Mouse (Mus musculus) testis, postnatal 14 days (tissue): Measurements from ENCODE around the gene Cdc6.
A peak's percentile ranks its signal among the peaks of the same experiment; 100 is the strongest.

Experiments
- DNase-seq: peaks from one replicate; pipeline ENCODE4 v3.0.0; 2021; ENCODE audit warnings: low spot score

The Cdc6 gene

DNA sequence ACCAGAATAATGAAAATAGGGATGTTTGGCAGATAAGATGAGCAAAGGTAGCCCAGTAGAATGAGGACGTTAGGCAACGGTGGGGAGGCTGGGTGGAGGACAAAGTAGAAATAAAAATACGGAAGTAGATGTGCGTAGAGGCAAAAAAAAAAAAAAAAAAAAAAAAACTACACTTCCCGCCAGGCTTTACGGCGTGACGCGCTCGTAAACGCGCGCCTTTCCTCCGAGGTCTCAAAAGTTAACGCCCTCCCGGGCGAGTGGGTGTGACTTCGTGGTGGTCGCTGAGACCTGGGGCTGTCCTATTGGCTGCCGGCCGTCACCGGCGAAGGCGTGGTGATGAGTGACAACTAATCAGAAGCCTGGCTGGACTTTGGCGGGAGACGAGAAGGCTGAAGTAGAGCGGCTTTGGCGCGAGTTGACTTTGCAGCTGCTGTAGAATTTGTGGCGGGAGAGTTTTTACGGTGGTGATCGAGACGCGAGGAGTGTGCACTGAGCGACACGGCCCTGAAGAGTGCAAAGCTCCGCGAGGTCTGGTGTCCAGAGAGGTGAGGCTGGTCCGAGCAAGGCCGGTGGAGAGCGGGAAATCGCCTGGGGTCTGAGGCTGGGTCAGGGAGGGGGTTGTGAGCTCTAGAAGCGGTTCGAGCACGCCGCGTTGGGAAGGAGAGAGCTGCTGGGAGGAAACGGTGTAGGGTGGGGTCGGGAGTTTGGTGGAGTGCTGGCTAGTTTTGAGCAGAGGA lies at the start of gene Cdc6:
Gene Cdc6 (plus strand): TSS at position 365 of the 737 bp plus-strand sequence.
- peak; percentile 96 for DNase-seq

DNA sequence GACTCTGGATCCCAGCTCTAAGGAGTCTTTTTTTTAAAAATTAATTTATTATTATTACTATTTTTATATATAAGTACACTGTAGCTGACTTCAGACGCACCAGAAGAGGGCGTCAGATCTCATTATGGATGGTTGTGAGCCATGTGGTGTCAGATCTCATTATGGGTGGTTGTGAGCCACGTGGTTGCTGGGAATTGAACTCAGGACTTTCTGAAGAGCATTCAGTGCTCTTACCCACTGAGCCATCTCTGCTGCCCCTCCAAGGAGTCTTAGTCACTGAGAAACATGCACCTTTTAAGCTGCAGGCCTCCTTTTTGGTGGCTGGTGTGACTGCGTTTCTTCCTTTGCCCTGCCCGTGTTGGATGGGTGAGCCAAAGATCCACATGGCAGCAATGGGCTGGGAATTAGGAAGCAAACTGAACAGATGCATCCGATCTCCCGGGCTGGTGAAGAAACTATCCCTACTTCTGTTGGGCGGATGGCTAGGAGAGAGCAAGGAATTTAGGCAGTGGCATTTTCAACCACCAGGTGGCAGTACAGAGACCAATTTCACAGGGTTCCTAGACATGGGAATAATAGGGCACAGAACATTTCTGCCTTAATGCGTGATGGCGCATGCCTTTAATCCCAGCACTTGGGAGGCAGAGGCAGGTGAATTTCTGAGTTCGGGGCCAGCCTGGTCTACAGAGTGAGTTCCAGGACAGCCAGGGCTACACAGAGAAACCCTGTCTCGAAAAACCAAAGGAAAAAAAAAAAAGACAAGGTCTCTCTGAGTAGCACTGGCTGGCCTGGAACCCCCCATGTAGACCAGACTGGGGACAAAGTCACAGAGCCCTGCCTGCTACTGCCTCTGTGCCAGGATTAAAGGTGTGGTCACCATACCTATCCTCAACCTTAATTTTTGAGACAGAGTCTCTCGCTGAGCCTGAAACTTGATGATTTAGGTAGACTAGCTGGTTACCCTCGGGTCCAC lies 48.6 kb upstream of the Cdc6 start:
- peak; percentile 77 for DNase-seq

DNA sequence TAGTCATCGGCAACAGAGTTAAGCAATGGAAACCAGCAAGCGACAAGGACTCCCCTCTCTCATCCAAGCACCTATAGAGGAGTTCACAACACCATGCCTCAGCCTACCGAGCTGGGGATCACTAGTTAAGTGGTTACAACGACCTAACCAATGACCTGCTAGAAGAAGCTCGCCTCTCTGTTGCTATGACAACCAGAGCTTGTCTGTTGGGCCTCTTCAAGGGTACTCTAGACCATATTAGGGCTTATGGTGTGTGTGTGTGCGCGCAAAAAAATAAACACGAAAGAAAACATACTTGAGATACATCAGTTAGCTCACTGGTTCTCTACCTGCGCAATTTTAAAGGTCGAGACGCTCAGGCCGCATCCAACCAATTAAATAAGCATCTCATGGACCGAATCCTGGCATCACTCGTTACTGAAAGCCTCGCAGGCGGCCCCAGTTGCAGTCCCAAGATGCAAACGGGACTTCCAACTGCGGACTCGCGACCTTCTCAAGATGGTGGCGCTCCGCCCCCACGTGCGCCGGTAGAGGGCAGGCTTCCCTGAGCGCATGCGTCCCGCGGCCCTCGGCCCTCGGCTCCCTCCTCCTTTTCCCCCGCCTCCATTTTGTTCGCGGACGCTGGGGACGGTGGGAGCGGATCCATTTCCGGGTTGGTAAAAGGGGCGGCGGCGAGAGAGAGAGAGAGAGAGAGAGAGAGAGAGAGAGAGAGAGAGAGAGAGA lies 44.4 kb upstream of the Cdc6 start, which contains the start of gene Wipf2:
Gene Wipf2 (plus strand): TSS at position 611 of the 723 bp plus-strand sequence.
- DNase-seq = peak; percentile 95

DNA sequence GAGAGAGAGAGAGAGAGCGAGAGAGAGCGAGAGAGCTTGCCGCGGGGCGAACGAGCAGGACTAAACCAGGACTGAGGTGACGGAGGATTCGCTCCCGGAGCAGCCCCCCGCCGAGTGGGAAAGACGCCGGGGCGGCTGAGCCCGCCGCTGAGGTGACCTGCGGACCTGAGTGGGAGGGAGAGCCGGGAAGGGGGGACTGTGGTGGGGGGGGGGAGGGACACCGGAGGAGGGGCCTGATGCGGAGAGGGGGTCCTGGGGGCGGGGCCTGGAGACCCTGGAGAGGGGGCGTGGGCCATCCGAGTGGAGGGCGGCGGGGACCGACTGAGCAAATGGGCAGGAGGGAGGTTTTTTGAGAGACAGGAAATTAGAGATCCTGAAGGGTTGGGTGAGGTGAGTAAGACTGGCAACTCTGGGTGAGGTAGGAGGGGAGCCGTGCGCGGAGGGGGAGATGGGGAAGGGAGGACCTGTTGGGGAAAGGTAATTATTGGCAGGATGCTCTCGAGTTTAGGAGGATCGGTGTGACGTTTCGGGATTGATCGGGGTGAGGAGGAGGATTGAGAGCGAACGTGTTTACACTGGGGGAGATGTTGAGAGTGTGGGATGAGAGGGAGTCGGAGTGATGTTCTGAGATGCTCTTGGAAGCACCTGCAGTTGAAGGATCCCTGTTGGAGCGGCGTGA lies 43.7 kb upstream of the Cdc6 start:
- peak; percentile 82 for DNase-seq

DNA sequence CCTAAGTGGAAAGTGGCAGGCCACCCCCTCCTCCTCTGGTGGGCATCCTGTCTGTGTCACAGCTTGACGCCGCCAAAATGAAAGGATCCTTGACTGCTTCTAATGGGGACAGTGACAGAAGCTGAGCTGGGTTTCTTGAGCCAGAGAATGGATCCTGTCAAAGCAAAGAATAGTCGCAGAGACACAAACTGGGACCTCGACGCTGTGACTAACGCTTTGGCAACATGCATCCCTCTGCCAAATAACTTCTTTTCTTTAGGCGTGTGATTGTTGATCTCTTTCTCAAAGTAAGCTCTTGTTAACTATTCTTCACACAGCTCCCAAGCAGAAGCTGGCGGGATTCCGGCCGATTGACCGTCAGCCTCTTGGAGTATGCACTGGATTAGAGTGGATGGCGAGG lies 40.3 kb upstream of the Cdc6 start:
- no peak for DNase-seq

DNA sequence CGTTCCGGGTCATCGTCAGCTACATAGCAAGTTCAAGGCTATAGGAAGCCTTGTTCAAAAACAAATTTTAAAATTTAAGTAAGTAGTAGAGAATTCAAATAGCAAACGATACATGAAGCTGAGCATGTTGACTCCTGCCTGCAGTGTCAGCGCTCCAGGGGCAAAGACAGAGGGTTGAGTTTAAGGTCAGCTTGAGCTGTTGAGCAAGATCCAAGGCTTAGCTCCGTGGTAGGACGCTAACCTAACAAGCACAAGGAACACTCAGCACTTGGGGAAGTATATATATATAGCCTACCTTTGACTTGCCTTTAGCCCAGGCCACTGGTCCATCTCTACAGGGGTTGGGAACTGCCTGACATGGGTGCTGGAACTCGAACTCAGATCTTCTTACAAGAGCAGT lies 37.7 kb upstream of the Cdc6 start:
- no peak for DNase-seq

DNA sequence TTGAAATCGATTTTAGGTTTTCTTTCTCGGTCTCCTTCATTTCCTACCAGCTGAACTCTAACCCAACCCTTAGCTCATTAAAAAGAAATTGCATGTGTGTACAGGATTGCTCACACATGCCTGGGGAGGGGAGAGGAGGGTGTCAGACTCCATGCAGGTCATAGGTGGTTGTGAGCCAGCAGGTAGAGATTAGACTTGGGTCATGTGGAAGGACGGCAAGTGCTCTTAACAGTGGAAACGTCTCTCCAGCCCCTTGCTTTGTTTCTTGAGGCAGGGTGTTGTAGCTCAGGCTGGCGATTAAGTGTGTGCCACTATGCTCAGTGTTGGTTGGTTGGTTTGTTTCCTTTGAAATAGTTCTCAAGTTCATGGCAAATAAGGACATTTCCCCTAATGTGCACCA lies 36.8 kb upstream of the Cdc6 start:
- no peak for DNase-seq

DNA sequence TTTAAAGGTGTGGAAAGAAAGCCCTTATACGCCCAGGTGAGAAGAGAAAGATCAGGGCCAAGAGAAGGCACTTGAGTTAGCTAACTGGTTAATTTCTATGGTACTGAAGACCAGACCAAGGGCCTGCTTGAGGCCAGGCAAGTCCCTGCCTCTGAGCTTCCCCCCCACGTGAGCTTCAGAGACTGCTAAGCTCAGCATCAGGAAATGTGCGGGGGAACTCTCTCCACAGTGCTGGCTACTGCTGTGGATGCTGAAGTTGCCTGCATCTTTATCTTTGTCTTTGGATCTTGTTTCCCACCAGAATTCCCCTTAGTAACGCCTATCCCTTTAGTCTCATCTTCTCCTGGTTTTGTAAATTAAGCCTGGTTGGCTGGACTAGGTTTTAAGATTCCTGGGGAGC lies 36.2 kb upstream of the Cdc6 start:
- no peak for DNase-seq

DNA sequence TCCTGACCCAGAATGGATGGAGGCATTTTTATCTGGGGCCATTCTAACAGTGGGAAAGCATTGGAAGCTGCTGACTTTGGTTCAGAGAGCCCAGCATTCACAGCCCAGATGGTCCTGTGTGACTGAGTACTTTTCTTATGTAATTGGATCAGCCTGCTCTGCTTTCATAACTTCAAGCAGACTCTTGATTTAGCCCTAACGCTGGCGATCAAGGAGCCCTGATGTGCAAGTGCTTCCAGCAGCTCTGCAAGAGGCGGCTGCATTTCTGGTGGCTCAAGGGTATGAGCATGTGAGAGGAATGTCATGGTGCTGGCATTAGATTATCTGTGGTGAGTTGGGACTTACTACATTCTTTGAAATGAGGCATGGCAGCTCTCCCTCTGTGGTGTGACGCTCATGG lies 35.6 kb upstream of the Cdc6 start:
- DNase-seq = no peak

DNA sequence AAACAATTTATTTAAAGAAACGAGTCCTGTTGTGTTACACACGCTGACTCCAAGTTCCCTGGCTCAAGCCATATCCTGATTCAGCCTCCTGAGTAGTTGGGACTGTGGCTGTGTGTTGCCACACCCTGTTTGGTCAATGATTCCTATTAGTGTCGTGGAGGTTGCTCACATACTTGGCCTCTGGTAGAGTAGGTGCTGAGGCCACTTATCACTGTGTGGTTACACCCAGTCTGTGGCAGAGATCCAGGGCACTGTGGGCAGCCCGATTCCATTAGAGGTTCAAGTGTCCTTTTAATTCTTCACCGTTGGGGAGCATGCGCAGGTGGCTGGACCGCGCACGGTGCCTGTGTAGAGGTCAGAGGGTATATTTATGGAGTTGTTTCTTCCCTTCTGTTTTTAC lies 33.7 kb upstream of the Cdc6 start:
- no peak for DNase-seq

DNA sequence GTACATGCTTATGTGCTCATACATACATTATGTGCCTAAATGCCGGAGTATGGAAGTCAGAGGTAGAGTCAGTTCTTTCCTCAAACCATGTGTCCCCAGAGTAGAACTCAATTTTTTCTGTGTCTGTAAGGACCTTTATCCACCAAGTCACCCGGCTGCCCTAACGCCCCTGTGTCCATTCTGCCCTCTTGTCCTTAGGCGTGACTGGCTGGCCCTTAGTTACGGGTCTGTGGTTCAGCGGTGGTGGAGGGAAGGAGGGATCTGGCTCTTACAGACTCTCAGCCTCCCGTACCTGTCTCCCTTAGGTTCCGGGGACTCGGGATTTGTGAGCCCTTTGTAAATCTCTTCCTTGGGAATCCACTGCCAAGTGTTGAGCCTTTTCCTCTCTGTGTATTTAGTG lies 30.6 kb upstream of the Cdc6 start:
- no peak for DNase-seq

DNA sequence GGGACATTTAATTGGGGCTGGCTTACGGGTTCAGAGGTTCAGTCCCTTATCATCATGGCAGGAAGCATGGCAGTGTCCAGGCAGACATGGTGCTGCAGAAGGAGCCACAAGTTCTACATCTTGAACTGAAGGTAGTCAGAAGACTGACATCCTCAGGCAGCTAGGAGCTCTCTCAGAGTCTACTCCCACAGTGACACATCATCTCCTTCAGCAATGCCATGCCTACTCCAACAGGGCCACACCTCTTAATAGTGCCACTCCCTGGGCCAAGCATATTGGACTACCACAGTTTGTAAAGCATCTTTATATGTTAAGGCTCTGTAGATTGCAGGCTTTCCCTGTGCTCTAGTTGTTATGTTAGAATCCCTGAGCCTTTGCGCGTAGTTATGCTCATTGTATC lies 19.9 kb upstream of the Cdc6 start:
- no peak for DNase-seq

DNA sequence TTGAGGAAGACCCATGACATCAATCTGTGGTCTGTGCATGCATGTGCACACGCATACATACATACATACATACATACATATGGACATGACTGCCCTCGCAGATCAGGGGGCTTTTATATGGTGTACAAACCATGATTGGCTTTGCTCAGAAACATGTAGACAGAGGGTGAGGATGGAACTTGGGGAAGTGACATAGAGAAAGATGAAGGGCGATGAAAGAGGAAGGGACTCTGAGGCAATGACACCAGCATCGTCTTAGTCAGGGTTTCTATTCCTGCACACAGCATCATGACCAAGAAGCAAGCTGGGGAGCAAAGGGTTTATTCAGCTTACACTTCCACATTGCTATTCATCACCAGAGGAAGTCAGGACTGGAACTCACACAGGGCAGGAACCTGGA lies 18.5 kb upstream of the Cdc6 start:
- no peak for DNase-seq

DNA sequence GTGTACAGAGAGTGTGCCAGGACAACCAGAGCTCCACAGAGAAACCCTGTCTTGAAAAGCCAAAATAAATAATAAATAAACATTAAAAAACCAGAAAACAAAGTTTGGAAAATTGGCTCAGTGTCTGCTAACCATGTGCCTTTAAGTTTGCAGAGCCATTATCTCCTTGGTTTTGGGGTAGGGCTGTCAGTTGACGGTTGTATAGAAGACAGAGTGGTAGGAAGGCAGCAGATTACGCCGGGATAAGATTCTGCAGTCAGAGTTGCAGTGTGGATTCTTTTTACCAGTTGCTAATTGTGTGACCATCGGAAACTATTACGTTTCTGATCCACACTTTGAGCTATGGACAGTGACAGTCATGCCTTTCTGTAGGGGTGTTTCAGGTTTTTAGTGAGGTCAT lies 17.6 kb upstream of the Cdc6 start:
- DNase-seq = no peak

DNA sequence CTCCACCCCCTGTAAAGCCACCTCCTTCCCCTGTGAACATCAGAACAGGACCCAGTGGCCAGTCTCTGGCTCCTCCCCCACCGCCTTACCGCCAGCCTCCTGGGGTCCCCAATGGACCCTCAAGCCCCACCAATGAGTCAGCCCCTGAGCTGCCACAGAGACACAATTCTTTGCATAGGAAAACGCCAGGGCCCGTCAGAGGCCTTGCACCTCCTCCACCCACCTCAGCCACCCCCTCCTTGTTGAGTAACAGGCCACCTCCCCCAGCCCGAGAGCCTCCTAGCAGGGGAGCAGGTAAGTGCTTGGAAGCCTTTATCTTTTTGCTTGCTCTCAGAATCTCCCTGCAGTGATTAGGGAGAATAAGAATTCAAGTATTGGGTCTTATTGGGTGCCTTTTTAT lies 15.2 kb upstream of the Cdc6 start:
- DNase-seq = no peak

DNA sequence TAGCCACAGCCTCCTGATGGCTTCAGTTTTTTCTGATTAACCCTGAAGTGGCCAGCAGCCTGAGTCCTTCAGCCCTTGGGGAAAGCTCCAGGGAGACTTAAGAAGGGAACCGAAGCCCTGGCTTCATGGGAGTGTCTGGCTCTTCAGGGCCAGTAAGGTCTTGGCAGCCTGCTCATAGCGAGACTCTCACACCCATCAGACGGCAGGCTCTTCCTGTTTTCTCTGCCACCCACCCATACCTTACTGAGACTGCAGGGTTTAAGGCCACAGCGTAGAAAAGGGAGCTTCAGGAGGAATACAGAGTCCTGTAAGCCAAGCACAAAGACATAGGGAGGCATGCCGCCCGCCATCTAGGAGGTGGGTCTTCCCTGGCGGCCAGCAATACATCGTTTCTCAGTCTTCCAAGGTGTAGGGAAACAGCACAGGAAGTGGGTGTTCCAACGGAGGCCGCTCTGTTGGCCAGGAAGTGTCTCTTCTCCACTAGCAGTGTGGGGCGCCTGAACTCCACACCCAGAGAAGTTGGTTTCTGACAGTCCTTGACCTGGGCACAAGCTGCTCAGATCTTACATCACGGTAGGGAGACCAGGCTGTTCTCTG lies 7.0 kb upstream of the Cdc6 start:
- no peak for DNase-seq

DNA sequence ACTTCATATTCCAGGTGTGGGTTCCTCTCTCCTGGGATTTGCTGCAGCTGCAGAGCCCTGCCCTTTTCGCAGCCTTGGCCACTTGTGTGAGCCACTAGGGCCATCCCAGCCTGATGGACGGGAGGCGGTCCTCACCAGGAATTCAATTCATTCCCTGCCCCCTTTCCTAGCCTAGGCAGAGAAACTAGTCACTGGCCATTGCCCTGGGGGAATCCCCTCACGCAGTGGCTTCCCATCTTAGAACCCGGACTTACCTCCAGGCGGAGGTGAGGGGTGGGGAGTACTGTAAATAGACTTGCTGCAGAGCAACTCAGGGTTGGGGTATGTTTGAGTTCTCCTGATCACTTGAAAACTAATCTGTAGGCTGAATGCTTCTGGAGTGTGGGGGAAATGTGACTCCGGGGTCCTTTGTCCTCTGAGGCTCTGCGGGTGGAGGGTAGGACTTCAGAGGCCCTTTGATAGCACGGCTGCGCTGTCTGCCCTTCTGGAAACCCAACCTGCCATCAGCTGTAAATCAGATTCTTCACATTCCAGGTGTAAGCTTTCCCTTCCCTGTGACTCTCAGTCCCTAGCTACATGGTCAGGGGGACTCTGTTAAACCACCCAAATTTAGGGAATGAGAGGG lies 4.9 kb upstream of the Cdc6 start:
- DNase-seq = no peak

DNA sequence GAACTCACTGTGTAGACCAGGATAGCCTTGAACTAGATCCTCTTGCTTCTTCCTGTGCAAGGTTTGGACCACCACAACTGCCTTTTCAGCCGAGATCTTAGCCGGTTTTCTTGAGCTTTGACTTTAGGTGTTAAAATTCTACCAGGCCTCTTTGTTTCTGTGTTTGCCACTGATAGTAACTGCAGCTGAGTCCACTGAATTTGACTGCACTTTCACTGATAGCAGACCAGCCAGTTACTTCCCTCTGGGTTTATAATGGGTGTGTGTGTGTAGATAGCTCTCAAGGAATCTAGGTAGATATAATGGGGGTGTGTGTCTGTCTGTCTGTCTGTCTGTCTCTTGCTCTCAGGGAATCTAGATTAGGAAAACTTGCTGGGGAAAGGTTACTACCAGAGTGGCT lies 3.0 kb upstream of the Cdc6 start:
- no peak for DNase-seq

DNA sequence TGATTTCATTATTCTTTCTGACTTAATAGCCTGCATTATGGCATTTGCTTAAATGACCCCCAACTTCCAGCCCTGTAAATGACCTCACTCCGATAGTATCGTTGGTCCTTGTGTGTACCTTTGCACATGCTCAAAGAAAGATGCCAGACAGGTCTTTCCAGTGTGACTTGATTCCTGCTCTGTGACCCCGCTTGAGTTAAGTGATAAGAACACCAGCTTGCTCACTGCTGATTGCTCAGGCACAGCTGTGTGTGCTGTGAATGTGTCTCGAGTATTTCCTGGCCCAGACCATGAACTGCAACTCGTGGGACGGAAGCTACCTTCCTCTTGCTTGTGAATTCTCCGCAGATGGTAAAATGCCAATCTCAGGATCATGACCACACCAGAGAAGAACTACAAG lies 2.6 kb upstream of the Cdc6 start:
- DNase-seq = no peak

DNA sequence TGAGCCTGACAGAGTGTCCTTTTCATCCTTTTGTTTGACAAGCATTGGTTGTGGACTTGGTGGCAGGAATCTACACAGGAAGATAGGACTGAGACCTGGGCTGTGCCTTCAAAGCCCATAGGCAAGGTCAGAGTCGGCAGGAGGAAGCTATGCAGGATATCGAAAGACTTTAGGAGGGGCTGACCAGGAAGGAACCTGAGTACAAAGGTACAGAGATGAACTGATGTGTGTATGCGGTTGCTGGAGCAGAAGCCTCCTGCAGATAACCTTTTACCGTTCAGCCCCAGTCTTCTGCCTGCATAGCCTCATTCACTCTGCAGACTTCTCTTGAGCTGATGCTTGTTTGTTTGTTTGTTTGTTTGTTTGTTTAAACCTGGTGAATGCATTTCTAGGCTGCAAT lies 2.0 kb upstream of the Cdc6 start:
- no peak for DNase-seq

DNA sequence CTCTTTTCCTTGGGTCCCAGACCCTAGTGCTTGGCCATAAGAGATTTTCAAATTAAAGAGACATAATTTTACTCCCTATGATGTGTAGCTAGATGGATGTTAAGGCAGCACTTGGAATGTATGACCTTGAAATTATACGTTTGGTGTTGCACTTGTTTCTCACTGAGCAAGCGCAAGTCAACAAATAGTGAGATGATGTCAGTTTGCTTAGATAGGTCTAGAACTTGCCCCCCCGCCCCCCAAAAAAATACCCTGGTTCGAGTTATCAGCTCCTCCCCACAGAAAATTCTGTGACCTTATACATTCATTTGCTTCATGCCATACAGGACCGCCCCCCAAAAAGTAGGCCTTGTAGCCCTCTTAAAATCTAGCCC lies 551 bp upstream of the Cdc6 start:
- no peak for DNase-seq
